Mouse (Mus musculus) liver, postnatal 0 days (tissue): ENCODE measurements around the gene Ccdc124.

Experiments
- CTCF ChIP-seq: sonication (generic); IDR thresholded peaks from 2 replicates; pipeline ENCODE4 v1.5.1; 2016; ENCODE audit warnings: antibody characterized with exemption, low read depth
- EP300 ChIP-seq: IDR thresholded peaks from 2 replicates; pipeline ENCODE4 v1.6.1; 2016; ENCODE audit warnings: antibody characterized with exemption, low read depth, mild to moderate bottlenecking

DNA sequence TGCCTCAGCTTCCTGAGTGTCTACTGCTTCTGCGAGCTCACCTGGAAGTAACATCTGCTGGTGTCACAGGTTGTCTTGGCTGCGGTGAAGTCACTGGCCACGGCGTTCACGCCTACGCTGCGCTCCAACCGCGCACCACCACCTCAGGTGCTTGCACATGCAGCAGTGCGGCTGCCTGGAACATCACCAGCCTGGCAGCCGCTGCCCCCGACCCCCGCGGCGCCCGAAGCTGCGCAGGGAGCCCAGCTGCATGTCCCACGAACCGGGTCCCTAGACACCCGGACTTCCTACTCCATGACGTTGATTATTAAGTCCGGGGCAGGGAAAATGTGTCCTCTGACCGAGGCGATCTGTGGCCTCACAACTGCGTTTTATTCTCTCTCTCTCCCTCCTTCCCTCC lies 31.3 kb downstream of the Ccdc124 start:
- TF ChIP-seq CTCF (no peak), EP300 (no peak)
